Mouse (Mus musculus): ENCODE results near the gene Ppil2.

The Ppil2 gene

DNA sequence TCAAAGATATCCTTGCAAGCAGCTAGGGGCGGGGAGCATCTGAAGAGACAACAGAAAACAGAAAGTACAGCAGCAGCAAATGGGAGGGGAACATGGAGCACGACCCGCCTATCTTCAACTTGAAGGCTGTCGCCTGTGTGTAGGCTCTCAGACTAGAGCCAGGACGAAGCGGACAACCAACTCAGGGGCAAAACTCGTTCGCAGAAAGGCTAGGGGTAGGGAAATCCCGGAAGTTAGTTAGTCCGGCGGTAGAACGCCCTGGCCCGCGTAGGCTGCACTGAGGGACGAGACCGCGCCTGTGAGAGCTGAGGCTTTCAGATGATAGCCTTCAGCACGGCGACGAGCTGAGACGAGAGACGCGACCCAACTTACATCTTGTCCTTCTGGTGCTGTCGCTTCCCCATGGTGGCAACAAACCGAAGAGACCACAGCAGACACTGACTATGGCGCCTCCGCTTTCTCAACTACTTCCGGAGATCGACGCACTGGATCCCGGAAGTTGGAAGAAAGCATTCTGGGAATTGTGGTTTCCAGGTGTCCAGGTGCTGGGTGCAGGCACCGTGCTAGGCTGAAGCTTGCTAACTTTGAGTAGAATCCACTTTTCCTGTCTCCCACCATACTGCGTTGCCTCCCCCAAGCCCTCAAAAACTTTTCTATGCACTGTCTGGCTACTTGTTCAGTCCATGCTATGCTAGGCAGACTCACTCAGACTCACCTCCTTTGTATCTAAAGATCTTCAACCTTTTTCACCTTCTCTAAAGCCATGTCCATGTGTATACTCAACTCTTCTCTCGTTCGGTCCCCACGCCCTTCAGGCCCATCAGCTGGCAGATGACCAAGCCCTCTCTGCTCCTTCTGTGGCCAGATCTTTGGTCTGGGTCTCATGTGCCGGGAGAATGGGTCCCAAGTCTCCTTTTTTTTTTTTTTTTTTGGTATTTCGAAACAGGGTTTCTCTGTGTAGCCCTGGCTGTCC, at the start of gene Ppil2:
Gene Ppil2, minus strand, starts transcription at position 487 of the 973 bp plus-strand sequence.
- DNase-seq (ENCODE audit: low spot score), result peak; percentile 74

DNA sequence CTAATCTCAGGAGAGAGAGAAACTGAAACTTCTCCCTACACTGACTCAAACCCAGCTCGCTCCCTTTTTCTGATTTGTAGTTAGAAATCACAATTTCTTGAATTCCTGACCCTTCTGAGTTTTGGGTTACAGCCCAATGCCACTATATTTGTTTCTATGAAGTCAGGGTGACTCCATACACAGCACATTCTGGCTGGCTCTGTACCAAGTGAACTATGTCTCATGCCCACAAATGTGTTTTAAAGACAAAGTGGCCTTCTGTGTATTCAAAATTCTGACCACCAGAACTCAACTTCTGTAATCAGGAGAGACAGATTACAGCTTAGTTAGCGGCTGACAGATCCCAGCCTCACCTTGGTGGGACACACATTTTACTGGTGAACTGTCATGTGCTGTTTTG, 43.3 kb upstream of the Ppil2 start:
- no peak for DNase-seq (ENCODE audit: low spot score)

DNA sequence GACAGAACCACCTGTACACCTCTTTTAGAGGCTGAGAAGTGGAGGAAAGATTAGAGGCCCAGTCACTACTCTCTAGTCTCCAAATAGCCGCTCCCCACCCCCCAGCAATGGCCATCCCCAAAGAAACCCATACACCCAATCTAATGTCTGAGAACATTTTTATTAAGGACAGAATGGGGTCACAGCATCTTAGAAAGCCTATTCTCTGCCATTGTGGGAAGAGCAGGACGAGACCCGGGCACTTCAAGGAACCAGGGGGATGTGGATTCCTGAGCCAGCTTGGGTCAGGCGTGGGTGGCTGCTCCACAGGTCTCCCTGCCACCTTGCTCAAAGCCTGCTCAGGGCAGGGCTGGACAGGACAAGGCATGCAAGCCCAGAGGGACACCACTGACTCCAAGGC, 40.8 kb upstream of the Ppil2 start:
- no peak for DNase-seq (ENCODE audit: low spot score)

DNA sequence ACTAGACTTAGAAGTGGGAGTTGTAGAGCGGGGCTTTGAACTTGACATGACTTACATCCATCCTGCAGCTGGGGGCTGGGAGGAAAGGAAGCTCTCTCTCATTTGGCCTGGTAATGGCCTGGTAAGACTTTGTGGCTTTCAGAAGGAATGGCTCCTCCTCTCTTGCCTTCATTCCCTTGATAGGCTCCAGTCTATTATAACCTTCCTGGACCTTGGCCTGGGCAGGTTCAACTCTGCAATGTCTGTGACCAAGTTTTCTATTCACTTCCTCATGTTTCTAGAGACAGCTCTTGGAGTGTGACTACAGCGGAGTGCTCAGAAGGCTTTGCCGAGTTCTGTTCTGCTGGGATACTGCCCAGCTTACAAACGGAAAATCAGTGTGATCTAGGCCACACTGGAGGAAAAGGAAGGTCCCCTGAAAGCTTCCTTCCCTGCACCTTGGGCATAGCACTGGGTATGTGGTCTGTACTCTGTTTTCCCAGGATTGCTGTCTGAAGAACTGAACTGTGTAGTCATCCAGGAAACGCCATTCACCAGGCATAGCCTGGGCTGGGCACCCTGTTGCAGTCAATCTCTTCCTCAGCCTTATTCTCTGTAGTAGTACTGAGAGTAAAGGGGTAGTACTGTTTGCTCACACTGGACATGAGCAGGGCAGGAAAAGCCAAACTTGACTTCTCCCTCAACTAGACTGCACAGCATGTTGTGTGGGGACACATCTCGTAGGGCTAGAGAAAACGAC, 39.6 kb upstream of the Ppil2 start:
- DNase-seq (ENCODE audit: low spot score), result no peak

DNA sequence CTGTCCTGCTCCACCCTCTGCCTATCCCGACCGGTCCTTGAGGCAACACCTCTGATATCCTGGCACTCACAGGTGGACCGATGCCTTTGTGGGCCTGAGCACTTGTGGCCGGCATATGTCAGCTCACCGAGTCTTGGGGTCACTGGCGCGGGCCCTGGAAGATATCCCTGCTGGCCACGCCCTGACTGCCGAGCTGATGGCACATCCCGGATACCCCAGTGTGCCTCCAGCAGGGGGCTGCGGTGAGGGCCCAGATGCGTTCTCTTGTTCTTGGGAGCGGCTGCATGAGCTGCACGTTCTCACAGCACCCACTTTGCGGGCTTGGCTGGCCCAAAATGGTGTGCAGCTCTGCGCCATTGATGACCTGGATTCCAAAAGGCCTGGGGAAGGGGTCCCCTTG, 37.0 kb upstream of the Ppil2 start:
- peak; percentile 6 for DNase-seq (ENCODE audit: low spot score)

DNA sequence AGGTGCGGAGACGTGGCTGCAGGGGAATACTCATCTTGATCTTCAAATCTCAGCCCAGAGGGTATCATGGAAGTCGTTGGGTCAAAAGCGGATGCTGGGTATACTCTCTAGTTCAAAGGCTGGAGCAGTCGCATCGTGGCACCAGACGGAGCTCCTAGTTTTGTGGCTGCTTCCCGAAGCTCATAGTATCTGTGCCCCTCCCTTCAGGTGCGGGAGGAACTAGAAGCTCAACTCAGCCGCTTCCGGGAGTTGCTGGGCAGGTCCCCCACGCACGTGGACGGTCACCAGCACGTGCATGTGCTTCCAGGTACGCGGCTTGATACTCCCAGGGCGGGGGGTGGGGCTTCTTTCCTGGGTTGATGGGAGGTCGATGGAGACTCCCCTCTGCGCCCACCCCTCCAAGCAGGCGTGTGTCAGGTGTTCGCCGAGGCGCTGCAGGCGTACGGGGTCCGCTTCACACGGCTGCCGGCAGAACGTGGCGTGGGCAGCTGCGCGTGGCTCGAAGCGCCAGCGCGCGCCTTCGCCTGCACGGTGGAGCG, 36.4 kb upstream of the Ppil2 start:
- peak; percentile 35 for DNase-seq (ENCODE audit: low spot score)

DNA sequence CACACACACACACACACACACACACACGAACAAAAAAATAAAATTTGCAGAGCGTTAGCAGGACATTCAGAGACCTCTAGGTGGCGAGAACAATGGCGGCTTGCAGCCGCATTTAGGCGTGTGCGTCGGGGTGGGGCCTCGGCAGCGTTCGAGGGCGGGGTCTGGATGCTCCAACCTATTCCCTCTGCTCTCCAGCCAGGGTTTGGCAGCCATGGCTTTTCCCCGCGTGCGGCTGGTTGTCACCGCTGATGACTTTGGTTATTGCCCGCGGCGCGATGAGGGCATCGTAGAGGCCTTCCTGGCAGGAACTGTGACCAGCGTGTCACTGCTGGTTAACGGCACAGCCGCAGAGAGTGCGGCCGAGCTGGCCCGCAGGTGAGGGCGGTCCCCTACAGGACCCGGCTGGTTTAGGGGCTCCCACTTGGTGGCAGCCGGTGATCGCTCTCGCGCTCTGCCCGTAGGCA, 35.7 kb upstream of the Ppil2 start, which contains the start of gene Ccdc116:
Gene Ccdc116, minus strand, starts transcription at position 458 of the 464 bp plus-strand sequence.
- peak; percentile 82 for DNase-seq (ENCODE audit: low spot score)

DNA sequence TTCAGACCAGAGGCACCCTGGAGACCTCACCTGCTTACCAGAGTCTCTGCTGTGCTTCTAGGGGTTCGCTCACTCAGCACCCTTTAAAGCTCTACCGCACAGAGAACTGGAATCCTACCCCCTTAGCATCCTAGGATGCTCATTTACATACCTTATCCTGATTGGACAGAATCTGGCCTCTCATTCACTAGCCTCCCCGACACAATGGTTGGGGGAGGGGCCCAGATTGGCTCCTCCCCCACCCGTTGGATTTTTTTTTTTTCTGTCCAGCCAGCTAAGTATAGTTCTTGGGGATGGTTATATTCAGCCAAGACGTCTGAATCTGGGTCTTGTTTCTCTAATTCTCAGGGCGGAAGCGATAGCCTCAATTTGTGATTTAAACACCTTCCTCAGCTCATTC, 33.3 kb upstream of the Ppil2 start, which contains the start of gene Ydjc:
Gene Ydjc, plus strand, starts transcription at position 283 of the 400 bp plus-strand sequence.
- DNase-seq (ENCODE audit: low spot score), result no peak

DNA sequence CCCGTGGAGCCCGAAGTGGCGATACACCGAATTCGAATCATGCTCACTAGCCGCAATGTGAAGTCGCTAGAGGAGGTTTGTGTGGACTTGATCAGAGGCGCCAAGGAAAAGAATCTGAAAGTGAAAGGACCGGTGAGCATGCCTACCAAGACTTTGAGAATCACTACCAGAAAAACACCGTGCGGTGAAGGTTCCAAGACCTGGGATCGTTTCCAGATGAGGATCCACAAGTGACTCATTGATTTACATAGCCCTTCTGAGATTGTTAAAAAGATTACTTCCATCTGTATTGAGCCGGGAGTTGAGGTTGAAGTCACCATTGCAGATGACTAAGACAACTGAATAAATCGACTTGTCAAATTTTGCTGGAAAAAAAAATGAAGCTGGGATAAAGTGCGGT, 26.3 kb upstream of the Ppil2 start:
- no peak for DNase-seq (ENCODE audit: low spot score)

DNA sequence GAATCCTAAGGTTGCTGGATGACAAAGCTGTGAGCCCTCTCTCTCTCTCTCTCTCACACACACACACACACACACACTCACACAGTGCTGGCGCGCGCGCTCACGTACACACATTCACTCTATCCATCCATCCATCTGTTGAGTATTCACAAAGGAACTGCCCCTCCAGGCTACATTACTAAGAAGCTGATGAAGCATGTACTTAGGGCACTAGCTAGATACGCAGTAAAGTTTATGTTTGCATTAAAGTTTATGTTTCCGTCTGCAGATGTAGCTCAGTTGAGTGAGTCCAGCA, 21.8 kb upstream of the Ppil2 start:
- DNase-seq (ENCODE audit: low spot score), result no peak

DNA sequence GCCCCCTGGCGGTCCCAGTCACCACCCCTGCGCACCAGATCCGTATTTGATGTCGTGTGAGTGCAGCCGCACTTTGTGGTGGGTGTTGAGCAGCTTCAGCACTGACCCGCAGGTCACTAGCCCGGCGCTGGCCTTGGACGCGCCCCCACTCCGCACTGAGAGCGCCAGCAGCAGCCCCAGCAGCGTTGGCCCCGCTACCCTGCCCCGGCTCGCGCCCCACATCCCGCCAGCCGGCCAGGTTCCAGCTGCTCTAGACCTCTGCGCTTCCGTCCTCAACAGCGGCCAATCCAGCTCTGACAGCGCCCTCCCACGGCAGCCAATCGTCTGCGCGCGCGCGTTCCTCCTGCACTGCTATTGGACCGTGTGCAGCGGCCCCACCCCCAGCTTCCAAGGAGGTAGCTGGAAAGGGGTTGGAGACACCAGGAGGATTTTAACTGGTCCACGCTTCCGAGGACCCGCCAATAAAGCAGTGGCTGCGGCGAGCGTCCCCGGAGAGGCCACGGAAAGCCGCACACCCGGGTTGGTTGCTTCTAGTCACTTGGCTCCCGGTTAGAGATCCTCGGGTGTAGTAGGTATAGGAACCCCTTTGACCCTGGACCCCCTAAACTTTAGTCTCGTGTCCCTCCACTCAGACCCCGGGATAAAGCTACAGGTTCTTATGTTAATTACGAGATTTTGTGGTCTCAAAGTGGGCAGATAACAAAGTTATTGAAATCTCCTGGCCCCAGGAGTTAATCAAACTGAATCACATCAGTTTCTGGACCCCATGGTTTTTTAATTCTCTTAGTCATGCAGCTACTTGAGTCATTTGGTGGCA, 21.2 kb upstream of the Ppil2 start, which contains the start of gene Sdf2l1:
Gene Sdf2l1, minus strand, starts transcription at position 295 of the 817 bp plus-strand sequence.
- peak; percentile 94 for DNase-seq (ENCODE audit: low spot score)

DNA sequence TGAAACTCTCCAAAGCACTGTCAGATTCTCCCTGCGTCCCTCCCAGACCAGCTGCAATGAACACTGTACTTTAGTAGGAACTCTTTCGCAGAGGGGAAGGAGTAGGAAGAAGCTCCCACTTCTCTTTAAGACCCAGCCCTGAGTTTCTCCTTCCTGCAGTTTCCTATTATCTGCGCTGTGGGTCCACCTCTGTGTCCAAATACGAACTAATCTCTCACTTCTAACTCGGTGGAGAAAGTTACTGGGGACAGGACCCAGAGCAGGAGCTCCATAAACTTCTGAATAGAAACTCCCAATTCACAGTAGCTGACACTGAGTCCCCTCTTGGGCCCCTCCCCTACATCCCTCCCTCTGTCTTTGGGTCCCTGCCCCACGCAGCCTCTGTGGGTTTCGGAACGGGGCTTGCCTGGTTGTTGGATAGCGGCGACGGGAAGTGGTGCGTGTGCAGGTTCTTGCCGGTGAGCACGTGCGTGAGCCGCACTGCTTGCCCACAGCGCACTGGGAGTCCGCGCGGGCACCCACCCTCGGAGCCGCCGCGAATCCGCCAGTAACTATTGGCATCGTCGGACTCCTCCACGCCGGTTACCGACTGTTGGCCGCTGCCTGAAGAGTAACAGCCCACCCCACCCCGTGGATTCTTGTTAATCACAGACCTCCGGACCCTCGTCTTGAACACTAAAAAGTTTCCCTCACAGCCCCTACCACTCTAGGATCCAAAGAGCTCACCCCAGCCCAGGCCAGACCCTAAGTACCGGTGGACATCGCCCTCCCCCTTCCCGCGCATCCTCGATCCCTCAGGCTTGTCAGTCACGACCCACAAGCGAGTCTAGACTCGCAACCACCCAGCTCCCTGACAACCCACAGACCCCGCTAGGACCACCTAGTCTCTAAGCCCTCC, 20.4 kb upstream of the Ppil2 start:
- DNase-seq (ENCODE audit: low spot score), result peak; percentile 46

DNA sequence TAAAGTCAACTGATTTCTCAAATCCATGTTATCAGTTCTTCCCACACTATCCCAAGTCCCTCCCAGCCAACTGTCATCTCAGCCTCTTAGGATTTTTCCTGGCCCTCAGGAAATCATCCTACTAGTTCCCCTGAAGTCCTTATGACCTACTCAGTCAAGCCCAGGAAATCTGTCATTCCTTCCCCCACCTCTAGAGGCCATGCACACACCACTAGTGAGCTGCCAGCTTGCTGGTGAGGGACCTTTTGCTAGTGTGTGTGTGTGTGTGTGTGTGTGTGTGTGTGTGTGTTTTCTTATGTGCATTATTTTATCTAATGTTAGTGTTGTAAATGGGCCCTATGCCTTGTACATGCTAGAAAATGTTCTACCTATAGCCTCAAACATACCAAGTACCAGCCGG, 16.2 kb upstream of the Ppil2 start:
- DNase-seq (ENCODE audit: low spot score), result peak; percentile 64

DNA sequence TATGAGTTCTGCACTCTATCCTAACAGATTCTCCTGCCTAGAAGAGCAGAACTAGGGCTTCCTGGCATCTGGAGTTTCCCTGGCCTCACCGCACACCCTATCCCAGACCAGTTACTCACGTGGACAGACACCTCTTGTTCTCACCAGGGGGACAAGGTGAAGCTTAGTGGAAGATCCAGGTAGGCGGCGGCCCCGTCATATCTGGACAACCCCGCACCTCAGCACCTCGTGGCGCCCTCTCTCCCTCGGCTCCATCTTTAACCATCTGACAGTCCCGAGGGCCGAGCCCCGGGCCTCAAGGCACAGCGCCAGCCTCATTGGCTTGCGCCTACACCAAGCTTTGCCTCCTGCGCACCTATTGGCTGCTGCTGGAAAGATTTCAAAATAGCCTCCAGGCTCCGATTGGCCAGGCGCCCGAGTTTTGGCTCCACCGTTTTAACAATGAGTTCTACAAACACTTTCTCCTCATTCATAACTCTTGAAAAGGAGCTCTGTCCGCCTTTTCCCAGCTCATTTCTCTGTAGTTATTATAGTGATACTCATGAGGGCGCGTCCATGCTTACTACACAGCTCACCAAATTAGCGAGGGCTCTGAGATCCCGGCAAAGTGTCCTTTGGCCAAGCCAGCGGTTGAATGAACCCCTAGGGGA, 13.9 kb upstream of the Ppil2 start, which contains the start of gene 2610318N02Rik:
Gene 2610318N02Rik, minus strand, starts transcription at position 297 of the 650 bp plus-strand sequence.
- DNase-seq (ENCODE audit: low spot score), result peak; percentile 44

DNA sequence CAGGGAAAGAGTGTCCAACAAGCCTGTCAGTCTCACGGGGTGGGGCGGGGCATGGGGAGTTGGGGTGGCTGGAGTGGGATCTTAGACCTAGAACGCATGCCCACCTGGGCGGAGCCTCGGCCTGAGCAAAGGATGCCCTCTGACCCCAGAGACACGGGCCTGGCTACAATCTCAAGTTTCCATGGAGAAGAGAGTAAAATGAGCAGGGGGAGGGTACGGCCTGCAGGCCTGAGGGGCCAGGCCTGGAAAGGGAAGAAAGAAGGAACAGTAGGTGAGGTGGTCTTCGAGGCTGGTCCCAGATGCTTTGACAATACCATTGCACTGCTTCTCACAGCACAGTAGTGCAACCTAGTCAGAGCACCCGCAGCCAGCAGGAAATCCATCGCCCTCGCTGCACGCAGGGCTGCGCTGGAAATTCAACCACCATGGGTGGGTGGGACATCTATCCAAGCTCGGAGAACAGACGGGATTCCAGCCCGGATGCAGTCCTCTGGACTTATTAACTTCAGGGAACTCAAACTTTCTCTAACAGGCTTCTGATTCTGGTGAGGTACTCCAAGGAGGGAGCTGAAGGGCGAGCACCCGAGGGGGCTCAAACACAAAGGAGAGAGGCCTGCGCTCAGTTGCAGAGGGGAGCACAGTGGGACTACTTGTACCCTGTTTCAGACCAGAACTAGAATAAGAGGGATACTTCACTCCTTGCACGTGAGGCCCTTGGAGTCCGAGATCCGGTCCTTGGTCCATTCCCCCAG, 13.2 kb upstream of the Ppil2 start:
- no peak for DNase-seq (ENCODE audit: low spot score)

DNA sequence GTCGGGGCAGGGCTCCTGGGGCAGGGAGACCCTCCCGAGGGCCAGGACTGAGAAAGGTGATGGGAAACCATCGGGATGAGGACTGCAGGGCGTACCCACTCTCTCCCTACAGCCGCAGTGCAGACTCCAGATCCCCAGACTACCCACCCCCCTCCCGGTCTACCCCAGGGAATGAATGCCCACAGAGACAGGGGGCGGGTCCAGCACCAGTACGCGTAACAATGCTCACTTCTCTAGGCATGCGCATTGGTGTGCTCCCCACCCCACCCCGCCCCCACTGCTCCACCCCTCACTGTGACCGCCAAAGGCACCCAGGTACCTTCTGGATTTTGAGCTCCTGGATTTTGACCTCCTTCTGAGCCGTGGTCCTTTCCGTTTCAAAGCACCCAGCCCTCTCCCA, 10.5 kb upstream of the Ppil2 start:
- no peak for DNase-seq (ENCODE audit: low spot score)

DNA sequence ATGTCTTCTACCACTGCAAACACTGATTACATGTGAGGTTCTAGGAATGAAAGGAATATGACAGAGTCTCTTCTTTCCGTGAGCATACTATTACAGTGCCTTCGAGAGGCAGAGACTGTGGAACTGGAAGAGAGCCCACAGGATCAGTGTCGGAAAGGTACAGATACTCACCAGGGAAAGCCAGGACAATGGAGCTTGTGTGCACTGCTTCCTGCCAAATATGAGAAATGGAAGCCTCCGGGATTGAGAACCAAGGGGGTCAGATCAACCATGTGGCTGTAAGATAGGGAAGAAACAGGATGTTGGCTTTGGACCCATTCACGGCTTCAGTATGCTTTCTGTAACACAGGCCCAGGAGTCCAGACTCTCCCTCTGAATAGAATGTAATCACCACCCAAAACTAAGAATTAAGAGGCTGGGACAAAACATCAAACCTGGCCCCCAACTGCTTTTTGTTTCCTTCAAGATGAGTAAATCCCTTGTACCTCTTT, 6.3 kb upstream of the Ppil2 start:
- DNase-seq (ENCODE audit: low spot score), result no peak

DNA sequence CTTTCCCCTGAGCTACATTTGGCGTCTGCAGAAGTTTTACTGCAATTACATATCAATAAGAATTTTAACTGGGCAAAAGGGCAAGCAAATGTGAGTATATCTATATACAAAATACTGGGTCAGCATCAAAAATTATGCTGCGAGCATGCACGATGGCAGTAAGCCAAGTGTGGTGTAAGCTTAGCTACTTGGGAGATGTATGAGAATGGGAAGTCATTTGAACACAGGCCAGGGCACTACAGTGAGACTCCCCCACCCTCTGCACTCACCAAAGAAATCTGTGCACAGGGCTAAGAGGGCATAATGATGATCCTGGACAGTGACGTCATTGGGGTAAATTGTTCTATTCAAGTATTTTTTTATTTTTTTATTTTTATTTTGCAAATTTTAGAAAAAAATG, 6.5 kb downstream of the Ppil2 start:
- DNase-seq (ENCODE audit: low spot score), result no peak

DNA sequence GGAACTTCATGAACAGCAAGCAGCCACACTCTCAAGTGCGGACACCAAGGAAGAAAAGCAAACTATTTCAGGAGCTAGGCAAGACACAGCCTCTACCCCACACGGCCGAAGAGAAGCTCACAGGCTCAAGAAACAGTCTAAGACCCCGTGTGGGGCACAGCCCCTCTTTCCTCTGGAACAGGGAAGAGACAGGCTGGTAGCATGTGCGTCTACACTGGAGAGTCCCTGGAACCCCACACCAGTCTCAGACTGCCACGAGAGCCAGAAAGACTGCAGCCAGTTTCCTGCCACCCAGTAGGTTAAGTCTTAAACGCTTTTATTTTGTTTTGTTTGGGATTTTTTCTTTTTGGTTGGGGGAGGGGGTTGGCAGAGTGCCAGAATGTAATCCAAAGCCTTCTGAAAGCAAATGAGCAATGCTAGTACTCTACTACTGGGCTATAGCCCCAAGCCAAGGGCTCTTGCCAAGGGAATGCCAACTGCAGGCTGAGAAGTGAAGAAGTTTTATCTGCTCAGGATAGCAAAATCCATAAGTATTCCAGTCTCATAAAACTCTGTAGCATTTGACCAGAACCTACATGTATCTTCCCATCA, 8.3 kb downstream of the Ppil2 start:
- DNase-seq (ENCODE audit: low spot score), result no peak

All from T-cell, adult 2 months (primary cell).